Mouse (Mus musculus): ENCODE results near the gene Dhcr24. TPM values are rescaled to one million over a fixed set of nuclear protein-coding genes. Genes with fewer than 3 reads are reported as not detected.
A peak's percentile ranks its signal among the peaks of the same experiment; 100 is the strongest.

Gene Dhcr24
- polyA plus RNA-seq, 1 experiment from 2014 or later, result 8.1 TPM

GRCm38 (mm10) chr4:106571081-106571724 is 10.4 kb downstream of the Dhcr24 start:
- Histone ChIP-seq H3K9me3 (replicated peaks; ENCODE audit: control insufficient read depth, low read length) (no peaks in the 10 kb centered on the region), H3K27me3 (ENCODE audit: control insufficient read depth, insufficient read depth, low read depth, low read length) (no peaks in the 10 kb centered on the region), H3K4me1 (ENCODE audit: control insufficient read depth, low read depth, low read length) (no peaks in the 10 kb centered on the region; the same call in 1 of the 2 replicates), H3K4me2 (ENCODE audit: low read depth, low read length) (no peak overlapping the region), H3K4me3 (ENCODE audit: low read depth, low read length) (no peak overlapping the region), H3K27ac (ENCODE audit: low read length) (no peak overlapping the region), H3K36me3 (ENCODE audit: control insufficient read depth, insufficient read depth) (peaks cover 24% of the 10 kb centered on the region), H3K9ac (ENCODE audit: low read depth, low read length) (no peak overlapping the region)
- ATAC-seq (ENCODE audit: low read depth), result no peak
- WGBS (ENCODE audit: insufficient replicate concordance), result 78% methylated on average over 11 of the region's 11 CpGs

GRCm38 (mm10) chr4:106575022-106575421 is 14.2 kb downstream of the Dhcr24 start:
- WGBS (ENCODE audit: insufficient replicate concordance), result 76% methylated on average over 8 of the region's 8 CpGs
- H3K36me3 ChIP-seq (ENCODE audit: control insufficient read depth, insufficient read depth), result peaks cover 21% of the 10 kb centered on the region
- no peaks in the 10 kb centered on the region for H3K9me3 ChIP-seq (replicated peaks; ENCODE audit: control insufficient read depth, low read length)
- no peak overlapping the region for H3K4me2 ChIP-seq (ENCODE audit: low read depth, low read length)
- no peaks in the 10 kb centered on the region for H3K27me3 ChIP-seq (ENCODE audit: control insufficient read depth, insufficient read depth, low read depth, low read length)
- H3K4me1 ChIP-seq (ENCODE audit: control insufficient read depth, low read depth, low read length), result no peaks in the 10 kb centered on the region; the same call in 1 of the 2 replicates
- H3K9ac ChIP-seq (ENCODE audit: low read depth, low read length), result no peak overlapping the region
- ATAC-seq (ENCODE audit: low read depth), result no peak
- no peak overlapping the region for H3K27ac ChIP-seq (ENCODE audit: low read length)
- no peak overlapping the region for H3K4me3 ChIP-seq (ENCODE audit: low read depth, low read length)

- Histone ChIP-seq H3K36me3 (ENCODE audit: control insufficient read depth, insufficient read depth) (peaks cover 21% of the 10 kb centered on the region), H3K4me2 (ENCODE audit: low read depth, low read length) (no peak overlapping the region), H3K27me3 (ENCODE audit: control insufficient read depth, insufficient read depth, low read depth, low read length) (no peaks in the 10 kb centered on the region), H3K4me3 (ENCODE audit: low read depth, low read length) (no peak overlapping the region), H3K9me3 (replicated peaks; ENCODE audit: control insufficient read depth, low read length) (no peaks in the 10 kb centered on the region), H3K27ac (ENCODE audit: low read length) (no peak overlapping the region), H3K9ac (ENCODE audit: low read depth, low read length) (no peak overlapping the region), H3K4me1 (ENCODE audit: control insufficient read depth, low read depth, low read length) (peaks cover 23% of the 10 kb centered on the region)
- 80% methylated on average over 7 of the region's 7 CpGs for WGBS (ENCODE audit: insufficient replicate concordance)
- no peak for ATAC-seq (ENCODE audit: low read depth)
These were observed 16.7 kb downstream of the Dhcr24 start for GRCm38 (mm10) chr4:106577511-106577910.

GRCm38 (mm10) chr4:106581176-106581864 is 20.5 kb downstream of the Dhcr24 start:
- peak; percentile 10 for ATAC-seq (ENCODE audit: low read depth)
- 62% methylated on average over 14 of the region's 14 CpGs for WGBS (ENCODE audit: insufficient replicate concordance)
- H3K4me3 ChIP-seq (ENCODE audit: low read depth, low read length), result no peak overlapping the region
- no peak overlapping the region for H3K9ac ChIP-seq (ENCODE audit: low read depth, low read length)
- peak overlapping the region; percentile 99 for H3K27ac ChIP-seq (ENCODE audit: low read length)
- no peaks in the 10 kb centered on the region for H3K9me3 ChIP-seq (replicated peaks; ENCODE audit: control insufficient read depth, low read length)
- peaks cover 22% of the 10 kb centered on the region for H3K36me3 ChIP-seq (ENCODE audit: control insufficient read depth, insufficient read depth)
- peak overlapping the region; percentile 61 for H3K4me2 ChIP-seq (ENCODE audit: low read depth, low read length)
- peaks cover 46% of the 10 kb centered on the region for H3K4me1 ChIP-seq (ENCODE audit: control insufficient read depth, low read depth, low read length)
- H3K27me3 ChIP-seq (ENCODE audit: control insufficient read depth, insufficient read depth, low read depth, low read length), result no peaks in the 10 kb centered on the region

GRCm38 (mm10) chr4:106581865-106582204 is 21.0 kb downstream of the Dhcr24 start:
- H3K4me1 ChIP-seq (ENCODE audit: control insufficient read depth, low read depth, low read length), result peaks cover 46% of the 10 kb centered on the region
- H3K4me2 ChIP-seq (ENCODE audit: low read depth, low read length), result peak overlapping the region; percentile 61
- peak overlapping the region; percentile 42 for H3K4me3 ChIP-seq (ENCODE audit: low read depth, low read length)
- no peak for ATAC-seq (ENCODE audit: low read depth)
- peak overlapping the region; percentile 99 for H3K27ac ChIP-seq (ENCODE audit: low read length)
- H3K36me3 ChIP-seq (ENCODE audit: control insufficient read depth, insufficient read depth), result peaks cover 27% of the 10 kb centered on the region
- peak overlapping the region; percentile 59 for H3K9ac ChIP-seq (ENCODE audit: low read depth, low read length)
- no peaks in the 10 kb centered on the region for H3K9me3 ChIP-seq (replicated peaks; ENCODE audit: control insufficient read depth, low read length)
- no peaks in the 10 kb centered on the region for H3K27me3 ChIP-seq (ENCODE audit: control insufficient read depth, insufficient read depth, low read depth, low read length)
- WGBS (ENCODE audit: insufficient replicate concordance), result 73% methylated on average over 15 of the region's 15 CpGs

- peak overlapping the region; percentile 42 for H3K4me3 ChIP-seq (ENCODE audit: low read depth, low read length)
- peaks cover 46% of the 10 kb centered on the region for H3K4me1 ChIP-seq (ENCODE audit: control insufficient read depth, low read depth, low read length)
- whole genome bisulfite sequencing (ENCODE audit: insufficient replicate concordance), result 38% methylated on average over 12 of the region's 12 CpGs
- H3K27me3 ChIP-seq (ENCODE audit: control insufficient read depth, insufficient read depth, low read depth, low read length), result no peaks in the 10 kb centered on the region
- peak overlapping the region; percentile 59 for H3K9ac ChIP-seq (ENCODE audit: low read depth, low read length)
- peak overlapping the region; percentile 61 for H3K4me2 ChIP-seq (ENCODE audit: low read depth, low read length)
- peaks cover 33% of the 10 kb centered on the region for H3K36me3 ChIP-seq (ENCODE audit: control insufficient read depth, insufficient read depth)
- peak overlapping the region; percentile 99 for H3K27ac ChIP-seq (ENCODE audit: low read length)
- no peaks in the 10 kb centered on the region for H3K9me3 ChIP-seq (replicated peaks; ENCODE audit: control insufficient read depth, low read length)
- ATAC-seq (ENCODE audit: low read depth), result peak; percentile 90
These were observed 21.8 kb downstream of the Dhcr24 start for GRCm38 (mm10) chr4:106582428-106583153.

- no peak overlapping the region for H3K9ac ChIP-seq (ENCODE audit: low read depth, low read length)
- H3K4me2 ChIP-seq (ENCODE audit: low read depth, low read length), result no peak overlapping the region
- H3K4me1 ChIP-seq (ENCODE audit: control insufficient read depth, low read depth, low read length), result peaks cover 46% of the 10 kb centered on the region
- H3K9me3 ChIP-seq (replicated peaks; ENCODE audit: control insufficient read depth, low read length), result no peaks in the 10 kb centered on the region
- H3K36me3 ChIP-seq (ENCODE audit: control insufficient read depth, insufficient read depth), result peaks cover 28% of the 10 kb centered on the region
- peak overlapping the region; percentile 52; the same call in 1 of the 2 replicates for H3K27ac ChIP-seq (ENCODE audit: low read length)
- H3K4me3 ChIP-seq (ENCODE audit: low read depth, low read length), result no peak overlapping the region
- WGBS (ENCODE audit: insufficient replicate concordance), result 79% methylated on average over 4 of the region's 4 CpGs
- ATAC-seq (ENCODE audit: low read depth), result no peak
- H3K27me3 ChIP-seq (ENCODE audit: control insufficient read depth, insufficient read depth, low read depth, low read length), result no peaks in the 10 kb centered on the region
These were observed 23.8 kb downstream of the Dhcr24 start for GRCm38 (mm10) chr4:106584665-106585064.

GRCm38 (mm10) chr4:106587075-106587474 is 26.2 kb downstream of the Dhcr24 start:
- H3K9ac ChIP-seq (ENCODE audit: low read depth, low read length), result no peak overlapping the region
- H3K27me3 ChIP-seq (ENCODE audit: control insufficient read depth, insufficient read depth, low read depth, low read length), result no peaks in the 10 kb centered on the region
- no peak overlapping the region for H3K27ac ChIP-seq (ENCODE audit: low read length)
- H3K9me3 ChIP-seq (replicated peaks; ENCODE audit: control insufficient read depth, low read length), result no peaks in the 10 kb centered on the region
- no peak overlapping the region for H3K4me2 ChIP-seq (ENCODE audit: low read depth, low read length)
- H3K4me3 ChIP-seq (ENCODE audit: low read depth, low read length), result no peak overlapping the region
- peaks cover 25% of the 10 kb centered on the region for H3K36me3 ChIP-seq (ENCODE audit: control insufficient read depth, insufficient read depth)
- no peak for ATAC-seq (ENCODE audit: low read depth)
- peaks cover 27% of the 10 kb centered on the region for H3K4me1 ChIP-seq (ENCODE audit: control insufficient read depth, low read depth, low read length)
- WGBS (ENCODE audit: insufficient replicate concordance), result 76% methylated on average over 6 of the region's 6 CpGs

GRCm38 (mm10) chr4:106590142-106590541 is 29.3 kb downstream of the Dhcr24 start:
- 60% methylated on average over 9 of the region's 9 CpGs for WGBS (ENCODE audit: insufficient replicate concordance)
- Histone ChIP-seq H3K27ac (ENCODE audit: low read length) (no peak overlapping the region), H3K9ac (ENCODE audit: low read depth, low read length) (no peak overlapping the region), H3K4me2 (ENCODE audit: low read depth, low read length) (no peak overlapping the region), H3K36me3 (ENCODE audit: control insufficient read depth, insufficient read depth) (peaks cover 25% of the 10 kb centered on the region), H3K27me3 (ENCODE audit: control insufficient read depth, insufficient read depth, low read depth, low read length) (no peaks in the 10 kb centered on the region), H3K4me3 (ENCODE audit: low read depth, low read length) (no peak overlapping the region), H3K4me1 (ENCODE audit: control insufficient read depth, low read depth, low read length) (no peaks in the 10 kb centered on the region), H3K9me3 (replicated peaks; ENCODE audit: control insufficient read depth, low read length) (no peaks in the 10 kb centered on the region)
- ATAC-seq (ENCODE audit: low read depth), result peak; percentile 11; the same call in 1 of the 2 replicates
